Mouse (Mus musculus): ENCODE measurements around the gene Mmp24.
"Not testable (repeated sequence)": the region's sequence is repeated elsewhere in the genome, so short reads cannot be mapped to it uniquely, and the experiment has no call there.

The Mmp24 gene

GRCm38 (mm10) chr2:155814829-155815228 lies 39.7 kb downstream of the Mmp24 start:
- DNase-seq (ENCODE audit: low spot score) = no peak

- no peak for DNase-seq (ENCODE audit: low spot score)
Measured at GRCm38 (mm10) chr2:155816179-155816578, 41.0 kb downstream of the Mmp24 start.

GRCm38 (mm10) chr2:155817301-155818245 lies 42.4 kb downstream of the Mmp24 start:
- no peak for DNase-seq (ENCODE audit: low spot score)

GRCm38 (mm10) chr2:155818596-155819391 lies 43.7 kb downstream of the Mmp24 start:
- DNase-seq (ENCODE audit: low spot score) = peak; percentile 90

- no peak for DNase-seq (ENCODE audit: low spot score)
Measured at GRCm38 (mm10) chr2:155819392-155819448, 44.1 kb downstream of the Mmp24 start, which contains the start of gene BC029722. TSS of gene BC029722 (minus strand) at chr2:155819426.

GRCm38 (mm10) chr2:155819449-155820251 lies 44.5 kb downstream of the Mmp24 start:
- no peak for DNase-seq (ENCODE audit: low spot score)

GRCm38 (mm10) chr2:155820779-155821178 lies 45.6 kb downstream of the Mmp24 start:
- no peak for DNase-seq (ENCODE audit: low spot score)

GRCm38 (mm10) chr2:155823722-155824121 lies 48.6 kb downstream of the Mmp24 start:
- DNase-seq (ENCODE audit: low spot score) = no peak

GRCm38 (mm10) chr2:155825904-155826629 lies 50.9 kb downstream of the Mmp24 start:
- DNase-seq (ENCODE audit: low spot score) = no peak

- DNase-seq (ENCODE audit: low spot score) = peak; percentile 72
Measured at GRCm38 (mm10) chr2:155826630-155827424, 51.7 kb downstream of the Mmp24 start, which contains the start of gene Eif6. TSS of gene Eif6 (minus strand) at chr2:155826925.

GRCm38 (mm10) chr2:155830841-155831240 lies 55.7 kb downstream of the Mmp24 start:
- DNase-seq (ENCODE audit: low spot score) = no peak

- no peak for DNase-seq (ENCODE audit: low spot score)
Measured at GRCm38 (mm10) chr2:155831302-155831701, 56.2 kb downstream of the Mmp24 start.

GRCm38 (mm10) chr2:155832087-155832486 lies 56.9 kb downstream of the Mmp24 start:
- not testable (repeated sequence) for DNase-seq (ENCODE audit: low spot score)

- DNase-seq (ENCODE audit: low spot score) = no peak
Measured at GRCm38 (mm10) chr2:155834732-155835131, 59.6 kb downstream of the Mmp24 start, which contains the start of gene Fam83c. TSS of gene Fam83c (minus strand) at chr2:155834854.

GRCm38 (mm10) chr2:155837961-155838360 lies 62.8 kb downstream of the Mmp24 start:
- DNase-seq (ENCODE audit: low spot score) = no peak

- DNase-seq (ENCODE audit: low spot score) = no peak
Measured at GRCm38 (mm10) chr2:155838961-155839360, 63.8 kb downstream of the Mmp24 start.

- DNase-seq (ENCODE audit: low spot score) = no peak
Measured at GRCm38 (mm10) chr2:155846930-155847329, 71.8 kb downstream of the Mmp24 start.

- DNase-seq (ENCODE audit: low spot score) = peak; percentile 73
Measured at GRCm38 (mm10) chr2:155848291-155848690, 73.1 kb downstream of the Mmp24 start.

GRCm38 (mm10) chr2:155849464-155849863 lies 74.3 kb downstream of the Mmp24 start:
- no peak for DNase-seq (ENCODE audit: low spot score)

GRCm38 (mm10) chr2:155850120-155850519 lies 75.0 kb downstream of the Mmp24 start:
- no peak for DNase-seq (ENCODE audit: low spot score)

- no peak for DNase-seq (ENCODE audit: low spot score)
Measured at GRCm38 (mm10) chr2:155852536-155852935, 77.4 kb downstream of the Mmp24 start.
